Mouse (Mus musculus) left cerebral cortex, postnatal 25 days (tissue): ENCODE results near the gene Mapkapk3. TPM values are rescaled to one million over a fixed set of nuclear protein-coding genes. Genes with fewer than 3 reads are reported as not detected.

Experiments used
- DNase-seq, 2 experiments: peaks; one replicate each; pipeline ENCODE4 v3.0.0; 2022; ENCODE audit warnings: low spot score in 2 of 2, mixed read lengths in 1 of 2
- intact Hi-C: fragments of 180-260 bp; cut with DNase I; formaldehyde crosslinking; loops from one replicate; pipeline ENCODE4 v1.15.1; 2025
- total RNA-seq, 2 experiments: library from RNA; stranded (reverse); gene quantifications; 2 replicates each; pipeline ENCODE4 v1.2.3; 2021

The Mapkapk3 gene
- 1 to 10 TPM; 2.2 to 4.5 TPM for total RNA-seq

GRCm38 (mm10) chr9:107289211-107290076, at the start of gene Mapkapk3:
Gene Mapkapk3, minus strand, starts transcription at chr9:107289877.
- DNase-seq, result peak; percentile 37 to 49
- intact Hi-C loops, result loop anchor here (1.0 to 5.0 kb wide), 2 partner anchors 43 to 317 kb away; no protein-coding TSS in a partner anchor

- intact Hi-C loops, result loop anchor here (5.0 kb wide), 1 partner anchor 436 kb away; no protein-coding TSS in a partner anchor
- DNase-seq, result peak; percentile 80 to 88
These were observed 48.7 kb upstream of the Mapkapk3 start, which contains the start of gene Hemk1 for GRCm38 (mm10) chr9:107338172-107338883. Gene Hemk1, minus strand, starts transcription at chr9:107338350.

GRCm38 (mm10) chr9:107336386-107336785, 46.7 kb upstream of the Mapkapk3 start:
- DNase-seq, result no peak
- intact Hi-C loops, result loop anchor here (1.0 to 5.0 kb wide), 2 partner anchors 42 to 434 kb away; no protein-coding TSS in a partner anchor

- peak; percentile 74 to 78 for DNase-seq
- intact Hi-C loops, result loop anchor here (1.0 to 5.0 kb wide), 2 partner anchors 42 to 434 kb away; no protein-coding TSS in a partner anchor
These were observed 46.2 kb upstream of the Mapkapk3 start for GRCm38 (mm10) chr9:107335909-107336308.

GRCm38 (mm10) chr9:107335046-107335445, 45.4 kb upstream of the Mapkapk3 start:
- intact Hi-C loops, result loop anchor here (5.0 kb wide), 1 partner anchor 433 kb away; no protein-coding TSS in a partner anchor
- no peak for DNase-seq

GRCm38 (mm10) chr9:107334356-107334755, 44.7 kb upstream of the Mapkapk3 start:
- no peak for DNase-seq
- intact Hi-C loops, result no loop called here

GRCm38 (mm10) chr9:107333686-107334085, 44.0 kb upstream of the Mapkapk3 start:
- intact Hi-C loops, result no loop called here
- no peak for DNase-seq

- DNase-seq, result no peak
- intact Hi-C loops, result no loop called here
These were observed 41.1 kb upstream of the Mapkapk3 start for GRCm38 (mm10) chr9:107330791-107331190.

- no peak for DNase-seq
These were observed 38.4 kb upstream of the Mapkapk3 start for GRCm38 (mm10) chr9:107327879-107328620.

GRCm38 (mm10) chr9:107325904-107326303, 36.2 kb upstream of the Mapkapk3 start:
- DNase-seq, result no peak
- intact Hi-C loops, result no loop called here

More at GRCm38 (mm10) chr9:107327879-107328620, 38.4 kb upstream of the Mapkapk3 start:
- intact Hi-C loops, result no loop called here

- intact Hi-C loops, result no loop called here
- no peak for DNase-seq
These were observed 35.3 kb upstream of the Mapkapk3 start for GRCm38 (mm10) chr9:107324799-107325561.

- intact Hi-C loops, result no loop called here
These were observed 33.9 kb upstream of the Mapkapk3 start for GRCm38 (mm10) chr9:107323558-107323957.

GRCm38 (mm10) chr9:107322461-107323050, 32.9 kb upstream of the Mapkapk3 start:
- DNase-seq, result no peak
- intact Hi-C loops, result no loop called here

More at GRCm38 (mm10) chr9:107323558-107323957, 33.9 kb upstream of the Mapkapk3 start:
- DNase-seq, result peak in 1 of 2 experiments; percentile 25

- intact Hi-C loops, result no loop called here
- DNase-seq, result no peak
These were observed 26.1 kb upstream of the Mapkapk3 start for GRCm38 (mm10) chr9:107315791-107316190.

- intact Hi-C loops, result no loop called here
- no peak for DNase-seq
These were observed 24.2 kb upstream of the Mapkapk3 start for GRCm38 (mm10) chr9:107313926-107314325.

GRCm38 (mm10) chr9:107312811-107313584, 23.3 kb upstream of the Mapkapk3 start:
- intact Hi-C loops, result no loop called here
- DNase-seq, result no peak

- DNase-seq, result no peak
- intact Hi-C loops, result no loop called here
These were observed 19.9 kb upstream of the Mapkapk3 start for GRCm38 (mm10) chr9:107309600-107309999.

- DNase-seq, result no peak
- intact Hi-C loops, result no loop called here
These were observed 19.5 kb upstream of the Mapkapk3 start for GRCm38 (mm10) chr9:107309171-107309570.
